Mouse (Mus musculus): ENCODE measurements around the gene Rtkn2. TPM values are rescaled to one million over a fixed set of nuclear protein-coding genes. Genes with fewer than 3 reads are reported as not detected.

Gene Rtkn2
- polyA plus RNA-seq, 1 experiment from 2014 or later, result 1.3 TPM

DNA sequence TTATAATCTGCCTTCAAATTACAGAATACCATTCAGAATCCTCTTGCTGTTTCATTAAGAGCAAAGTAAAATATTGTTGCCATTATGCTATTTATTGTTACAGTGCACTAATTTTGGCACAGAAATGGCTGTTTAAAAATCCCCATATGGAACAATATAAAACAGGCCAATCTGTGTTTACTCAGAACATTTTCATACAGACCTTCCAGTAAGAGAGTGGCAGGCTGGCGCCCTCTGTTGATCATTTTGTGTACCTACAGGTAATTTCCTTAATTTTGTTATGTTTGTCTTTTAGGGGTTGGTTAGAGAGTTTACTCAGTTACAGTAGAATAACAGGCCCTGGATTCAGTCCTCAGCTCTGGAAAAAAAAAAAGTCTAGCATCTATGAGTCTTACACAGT, 16.8 kb downstream of the Rtkn2 start:
- peaks cover 7% of the 10 kb centered on the region; the same call in 1 of the 2 replicates for H3K4me1 ChIP-seq (replicated peaks)
- no peak overlapping the region for H3K27ac ChIP-seq (replicated peaks)
- H3K36me3 ChIP-seq (replicated peaks), result no peaks in the 10 kb centered on the region
- no peak overlapping the region for H3K4me2 ChIP-seq
- no peaks in the 10 kb centered on the region for H3K27me3 ChIP-seq
- no peak overlapping the region for H3K4me3 ChIP-seq (replicated peaks)
- H3K9me3 ChIP-seq (replicated peaks), result no peaks in the 10 kb centered on the region
- 0% methylated on average over 1 of the region's 1 CpGs for WGBS (ENCODE audit: insufficient replicate concordance)
- no peak for ATAC-seq (ENCODE audit: insufficient read depth)
- H3K9ac ChIP-seq, result no peak overlapping the region

DNA sequence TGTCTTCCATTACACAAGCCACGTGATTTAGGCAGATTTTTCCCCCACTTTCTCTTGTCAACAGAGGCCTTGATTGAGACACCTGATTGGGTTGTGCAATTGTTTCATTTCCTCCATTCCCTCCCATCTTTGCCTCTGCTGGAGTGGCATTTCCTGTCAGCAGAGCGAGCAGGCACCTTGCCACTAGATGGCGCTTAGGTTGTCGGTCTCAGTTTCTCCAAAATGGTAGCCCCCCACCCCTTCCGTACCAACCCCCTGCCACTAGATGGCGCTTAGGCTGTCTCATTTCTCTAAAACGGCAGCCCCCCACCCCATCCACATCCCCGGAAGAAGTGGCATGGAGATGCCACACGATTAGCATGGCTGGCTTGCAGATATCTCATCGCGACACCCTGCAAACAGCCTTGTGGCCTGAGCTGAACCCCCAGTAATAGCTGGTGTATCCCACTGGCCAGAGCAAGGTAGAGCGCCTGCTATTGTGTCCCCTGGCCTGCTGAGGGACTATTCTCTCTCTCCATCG, 18.8 kb downstream of the Rtkn2 start:
- ATAC-seq (ENCODE audit: insufficient read depth), result no peak
- no peaks in the 10 kb centered on the region for H3K27me3 ChIP-seq
- WGBS (ENCODE audit: insufficient replicate concordance), result 33% methylated on average over 13 of the region's 13 CpGs
- peaks cover 7% of the 10 kb centered on the region; the same call in 1 of the 2 replicates for H3K4me1 ChIP-seq (replicated peaks)
- 0 out of 2 replicates have a peak overlapping the region, but pooled peaks have one; percentile 15 for H3K4me2 ChIP-seq
- no peak overlapping the region for H3K27ac ChIP-seq (replicated peaks)
- H3K9me3 ChIP-seq (replicated peaks), result no peaks in the 10 kb centered on the region
- no peak overlapping the region for H3K4me3 ChIP-seq (replicated peaks)
- H3K9ac ChIP-seq, result no peak overlapping the region
- H3K36me3 ChIP-seq (replicated peaks), result no peaks in the 10 kb centered on the region

DNA sequence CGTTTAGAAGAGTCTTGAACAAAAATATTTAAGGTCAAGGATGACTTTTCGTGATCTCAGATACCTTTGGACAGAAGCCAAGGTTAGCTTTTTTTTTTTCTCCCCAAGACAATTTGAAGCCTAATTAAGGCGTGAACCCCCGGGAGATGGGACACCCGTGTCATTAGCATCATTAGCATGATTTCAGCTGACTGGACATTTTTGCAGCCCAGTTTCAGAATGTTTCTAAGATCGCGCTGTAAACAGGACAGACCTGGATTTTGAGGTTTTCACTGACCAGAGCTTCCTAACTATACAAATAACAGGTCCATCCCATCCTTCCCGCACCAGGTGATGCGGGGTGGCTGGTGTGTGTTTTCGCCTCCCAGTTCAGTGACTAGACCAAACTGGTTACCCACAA, 19.8 kb downstream of the Rtkn2 start:
- Histone ChIP-seq H3K4me2 (no peak overlapping the region), H3K9ac (no peak overlapping the region), H3K9me3 (replicated peaks) (no peaks in the 10 kb centered on the region), H3K4me3 (replicated peaks) (no peak overlapping the region), H3K27ac (replicated peaks) (no peak overlapping the region), H3K36me3 (replicated peaks) (no peaks in the 10 kb centered on the region), H3K27me3 (no peaks in the 10 kb centered on the region), H3K4me1 (replicated peaks) (peaks cover 7% of the 10 kb centered on the region; the same call in 1 of the 2 replicates)
- no peak for ATAC-seq (ENCODE audit: insufficient read depth)
- 75% methylated on average over 10 of the region's 10 CpGs for WGBS (ENCODE audit: insufficient replicate concordance)

- ATAC-seq (ENCODE audit: insufficient read depth), result no peak
- WGBS (ENCODE audit: insufficient replicate concordance), result 74% methylated on average over 6 of the region's 6 CpGs
- H3K27me3 ChIP-seq, result no peaks in the 10 kb centered on the region
- no peak overlapping the region for H3K4me2 ChIP-seq
- peaks cover 7% of the 10 kb centered on the region; the same call in 1 of the 2 replicates for H3K4me1 ChIP-seq (replicated peaks)
- no peak overlapping the region for H3K4me3 ChIP-seq (replicated peaks)
- H3K36me3 ChIP-seq (replicated peaks), result no peaks in the 10 kb centered on the region
- H3K9me3 ChIP-seq (replicated peaks), result no peaks in the 10 kb centered on the region
- no peak overlapping the region for H3K27ac ChIP-seq (replicated peaks)
- H3K9ac ChIP-seq, result no peak overlapping the region
Measured at GRCm38 (mm10) chr10:68001456-68001855, 22.1 kb downstream of the Rtkn2 start.

GRCm38 (mm10) chr10:68003651-68004422, 24.5 kb downstream of the Rtkn2 start:
- WGBS (ENCODE audit: insufficient replicate concordance), result 78% methylated on average over 18 of the region's 18 CpGs
- H3K27ac ChIP-seq (replicated peaks), result no peak overlapping the region
- no peak for ATAC-seq (ENCODE audit: insufficient read depth)

GRCm38 (mm10) chr10:68005404-68005803, 26.0 kb downstream of the Rtkn2 start:
- 69% methylated on average over 17 of the region's 17 CpGs for WGBS (ENCODE audit: insufficient replicate concordance)
- no peak overlapping the region for H3K9ac ChIP-seq
- H3K9me3 ChIP-seq (replicated peaks), result no peaks in the 10 kb centered on the region
- H3K27ac ChIP-seq (replicated peaks), result no peak overlapping the region
- no peak for ATAC-seq (ENCODE audit: insufficient read depth)
- H3K4me2 ChIP-seq, result no peak overlapping the region
- H3K27me3 ChIP-seq, result no peaks in the 10 kb centered on the region
- no peak overlapping the region for H3K4me3 ChIP-seq (replicated peaks)
- H3K36me3 ChIP-seq (replicated peaks), result no peaks in the 10 kb centered on the region
- no peaks in the 10 kb centered on the region for H3K4me1 ChIP-seq (replicated peaks)

More at GRCm38 (mm10) chr10:68003651-68004422, 24.5 kb downstream of the Rtkn2 start:
- no peak overlapping the region for H3K4me3 ChIP-seq (replicated peaks)
- H3K9me3 ChIP-seq (replicated peaks), result no peaks in the 10 kb centered on the region
- H3K36me3 ChIP-seq (replicated peaks), result no peaks in the 10 kb centered on the region
- H3K27me3 ChIP-seq, result no peaks in the 10 kb centered on the region
- H3K4me2 ChIP-seq, result no peak overlapping the region
- no peaks in the 10 kb centered on the region for H3K4me1 ChIP-seq (replicated peaks)
- H3K9ac ChIP-seq, result no peak overlapping the region

GRCm38 (mm10) chr10:68006491-68006890, 27.1 kb downstream of the Rtkn2 start:
- Histone ChIP-seq H3K9ac (no peak overlapping the region), H3K27me3 (no peaks in the 10 kb centered on the region), H3K27ac (replicated peaks) (no peak overlapping the region), H3K36me3 (replicated peaks) (no peaks in the 10 kb centered on the region), H3K4me2 (no peak overlapping the region), H3K4me3 (replicated peaks) (no peak overlapping the region), H3K4me1 (replicated peaks) (no peaks in the 10 kb centered on the region), H3K9me3 (replicated peaks) (no peaks in the 10 kb centered on the region)
- 80% methylated on average over 11 of the region's 11 CpGs for WGBS (ENCODE audit: insufficient replicate concordance)
- no peak for ATAC-seq (ENCODE audit: insufficient read depth)

GRCm38 (mm10) chr10:68007103-68007502, 27.7 kb downstream of the Rtkn2 start:
- Histone ChIP-seq H3K9me3 (replicated peaks) (no peaks in the 10 kb centered on the region), H3K36me3 (replicated peaks) (no peaks in the 10 kb centered on the region), H3K9ac (no peak overlapping the region), H3K27ac (replicated peaks) (no peak overlapping the region), H3K27me3 (no peaks in the 10 kb centered on the region), H3K4me3 (replicated peaks) (no peak overlapping the region), H3K4me1 (replicated peaks) (no peaks in the 10 kb centered on the region), H3K4me2 (no peak overlapping the region)
- ATAC-seq (ENCODE audit: insufficient read depth), result no peak
- WGBS (ENCODE audit: insufficient replicate concordance), result 71% methylated on average over 6 of the region's 6 CpGs

DNA sequence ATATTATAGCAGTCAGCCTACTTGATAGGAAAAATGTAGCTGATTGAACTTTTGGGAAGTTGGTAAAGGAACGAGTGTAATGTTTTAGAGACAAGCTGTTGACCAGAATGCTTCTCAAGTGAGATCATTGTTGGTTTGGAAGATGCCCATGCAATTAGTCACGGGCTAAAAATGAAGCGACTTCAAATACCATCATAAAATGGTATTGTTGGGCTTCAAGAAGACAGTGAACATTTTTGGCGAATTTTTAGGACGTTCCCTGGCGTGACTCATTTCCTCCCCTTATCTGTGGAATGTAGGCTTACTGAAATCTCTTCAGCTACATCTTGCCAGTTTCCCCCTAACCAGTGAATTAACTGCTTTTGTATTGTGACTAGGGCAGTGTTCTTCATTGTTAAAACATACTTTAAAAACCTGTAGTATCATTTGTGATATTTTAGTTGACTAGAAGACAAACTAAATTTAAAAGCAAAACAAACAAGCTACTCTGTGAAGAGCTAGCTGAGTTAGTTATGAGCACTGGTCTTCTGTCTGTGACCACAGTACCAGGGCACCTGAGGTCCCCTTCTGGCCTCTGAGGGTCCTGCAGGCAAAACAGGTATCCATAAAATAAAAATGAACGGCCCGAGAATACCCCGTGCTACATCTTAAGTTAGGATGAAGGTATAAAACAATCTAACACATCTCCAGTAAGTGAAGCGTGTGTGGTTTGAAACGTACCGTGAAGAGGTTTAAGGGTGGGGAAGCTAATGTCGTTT, 29.0 kb downstream of the Rtkn2 start:
- WGBS (ENCODE audit: insufficient replicate concordance), result 58% methylated on average over 13 of the region's 13 CpGs
- no peaks in the 10 kb centered on the region for H3K9me3 ChIP-seq (replicated peaks)
- no peaks in the 10 kb centered on the region for H3K36me3 ChIP-seq (replicated peaks)
- H3K4me2 ChIP-seq, result no peak overlapping the region
- no peaks in the 10 kb centered on the region for H3K4me1 ChIP-seq (replicated peaks)
- no peak overlapping the region for H3K27ac ChIP-seq (replicated peaks)
- ATAC-seq (ENCODE audit: insufficient read depth), result no peak
- H3K9ac ChIP-seq, result no peak overlapping the region
- H3K4me3 ChIP-seq (replicated peaks), result no peak overlapping the region
- no peaks in the 10 kb centered on the region for H3K27me3 ChIP-seq

DNA sequence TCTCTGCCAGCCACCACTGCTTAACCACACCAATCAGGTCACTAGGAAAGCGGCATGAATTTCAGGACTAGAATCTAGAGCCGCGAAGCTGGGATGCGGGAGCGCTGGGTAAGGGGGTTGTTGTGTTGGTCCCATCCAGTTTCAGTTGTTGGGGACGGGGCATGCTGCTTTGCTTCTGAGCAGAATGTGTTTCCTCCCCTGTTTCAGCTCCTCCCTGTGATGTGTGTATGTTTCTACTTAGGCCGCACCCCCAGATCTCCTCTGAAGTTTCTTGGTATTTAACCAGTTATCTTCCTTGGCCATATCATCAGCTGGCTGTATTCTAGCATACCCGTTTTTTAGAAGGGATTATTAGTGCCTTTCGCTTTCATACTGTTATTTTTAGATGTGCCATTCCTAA, 29.9 kb downstream of the Rtkn2 start:
- H3K36me3 ChIP-seq (replicated peaks), result no peaks in the 10 kb centered on the region
- H3K27me3 ChIP-seq, result no peaks in the 10 kb centered on the region
- H3K27ac ChIP-seq (replicated peaks), result no peak overlapping the region
- H3K4me1 ChIP-seq (replicated peaks), result no peaks in the 10 kb centered on the region
- H3K9me3 ChIP-seq (replicated peaks), result no peaks in the 10 kb centered on the region
- no peak overlapping the region for H3K4me2 ChIP-seq
- 78% methylated on average over 9 of the region's 9 CpGs for WGBS (ENCODE audit: insufficient replicate concordance)
- no peak overlapping the region for H3K4me3 ChIP-seq (replicated peaks)
- ATAC-seq (ENCODE audit: insufficient read depth), result no peak
- H3K9ac ChIP-seq, result no peak overlapping the region

GRCm38 (mm10) chr10:68009867-68010266, 30.5 kb downstream of the Rtkn2 start:
- Histone ChIP-seq H3K4me2 (no peak overlapping the region), H3K27ac (replicated peaks) (no peak overlapping the region), H3K4me3 (replicated peaks) (no peak overlapping the region), H3K36me3 (replicated peaks) (no peaks in the 10 kb centered on the region), H3K9ac (no peak overlapping the region), H3K4me1 (replicated peaks) (no peaks in the 10 kb centered on the region), H3K9me3 (replicated peaks) (no peaks in the 10 kb centered on the region), H3K27me3 (no peaks in the 10 kb centered on the region)
- ATAC-seq (ENCODE audit: insufficient read depth), result no peak
- 82% methylated on average over 7 of the region's 7 CpGs for WGBS (ENCODE audit: insufficient replicate concordance)

All from liver, embryonic 15.5 days (tissue).